Mouse (Mus musculus): ENCODE measurements around the gene Prkch.

- TF ChIP-seq POLR2A (IDR thresholded peaks at IDR 0.05; ENCODE audit: borderline replicate concordance, low read depth, low read length) (no peak), CTCF (IDR thresholded peaks at IDR 0.05; ENCODE audit: low read depth, low read length) (no peak)
Observed at GRCm38 (mm10) chr12:73756527-73756926, 171.9 kb downstream of the Prkch start.
